Mouse (Mus musculus) kidney, postnatal 14 days (tissue): ENCODE data around the gene a.
"Not testable (repeated sequence)": the region's sequence is repeated elsewhere in the genome, so short reads cannot be mapped to it uniquely, and the experiment has no call there.

Experiments used
- DNase-seq: peaks from one replicate; pipeline ENCODE4 v3.0.0; 2022; ENCODE audit warnings: mixed read lengths

The a gene

GRCm38 (mm10) chr2:155016751-155017150 lies 225.5 kb downstream of the a start:
- not testable (repeated sequence) for DNase-seq

GRCm38 (mm10) chr2:155018251-155018755 lies 227.1 kb downstream of the a start, which contains the start of gene Gm14226:
Gm14226 (plus strand) TSS chr2:155018266.
- not testable (repeated sequence) for DNase-seq

GRCm38 (mm10) chr2:155018762-155019641 lies 227.8 kb downstream of the a start:
- peak; percentile 76 for DNase-seq

GRCm38 (mm10) chr2:155019673-155020072 lies 228.5 kb downstream of the a start:
- peak; percentile 92 for DNase-seq

GRCm38 (mm10) chr2:155020247-155020826 lies 229.1 kb downstream of the a start:
- not testable (repeated sequence) for DNase-seq

GRCm38 (mm10) chr2:155030831-155031230 lies 239.6 kb downstream of the a start:
- no peak for DNase-seq

- DNase-seq: no peak
Measured at GRCm38 (mm10) chr2:155032938-155033710, 241.9 kb downstream of the a start.

- no peak for DNase-seq
Measured at GRCm38 (mm10) chr2:155039956-155040355, 248.8 kb downstream of the a start.

GRCm38 (mm10) chr2:155044542-155044941 lies 253.3 kb downstream of the a start:
- DNase-seq: no peak

GRCm38 (mm10) chr2:155045075-155045474 lies 253.9 kb downstream of the a start:
- DNase-seq: no peak

GRCm38 (mm10) chr2:155046803-155047202 lies 255.6 kb downstream of the a start:
- no peak for DNase-seq

GRCm38 (mm10) chr2:155047452-155048178 lies 256.4 kb downstream of the a start:
- no peak for DNase-seq

GRCm38 (mm10) chr2:155050108-155050503 lies 258.9 kb downstream of the a start:
- no peak for DNase-seq

GRCm38 (mm10) chr2:155050504-155051236 lies 259.5 kb downstream of the a start:
- DNase-seq: peak; percentile 96

GRCm38 (mm10) chr2:155051622-155052351 lies 260.6 kb downstream of the a start:
- no peak for DNase-seq

GRCm38 (mm10) chr2:155052681-155053080 lies 261.5 kb downstream of the a start:
- no peak for DNase-seq

- not testable (repeated sequence) for DNase-seq
Measured at GRCm38 (mm10) chr2:155053512-155053911, 262.3 kb downstream of the a start.

- no peak for DNase-seq
Measured at GRCm38 (mm10) chr2:155054672-155055071, 263.5 kb downstream of the a start.

GRCm38 (mm10) chr2:155056076-155056578 lies 264.9 kb downstream of the a start:
- no peak for DNase-seq

GRCm38 (mm10) chr2:155057361-155057760 lies 266.2 kb downstream of the a start:
- no peak for DNase-seq

- DNase-seq: no peak
Measured at GRCm38 (mm10) chr2:155071027-155071426, 279.8 kb downstream of the a start.
